Comparison of ENCODE assay signal across 16 mouse cellular contexts in genomic region chr1:160013042-160013441, GRCm38 (mm10).
"Had no signal": no experiment of that assay in that cellular context is flagged by ENCODE, and none has a peak within 500 bp of the region (broad histone marks: within the 10 kb centered on the region; RNA-seq: fewer than 3 reads in every experiment).

No protein-coding gene starts in this region.

- H3K4me1 ChIP-seq: limb, embryonic 15.5 days; liver, embryonic 12.5 days; midbrain, embryonic 12.5 days; neural tube, embryonic 15.5 days had no signal

- H3K27me3 ChIP-seq: limb, embryonic 15.5 days; liver, embryonic 12.5 days; midbrain, embryonic 12.5 days; neural tube, embryonic 15.5 days had no signal

- H3K27ac ChIP-seq: kidney, postnatal 0 days; limb, embryonic 15.5 days; liver, embryonic 12.5 days; midbrain, embryonic 12.5 days; neural tube, embryonic 15.5 days had no signal

- H3K9ac ChIP-seq: limb, embryonic 15.5 days; liver, embryonic 12.5 days; lung, embryonic 14.5 days; midbrain, embryonic 12.5 days; neural tube, embryonic 15.5 days had no signal

- DNase-seq: kidney, adult 11 months; kidney, adult 9 months; kidney, postnatal 36 days; layer of hippocampus, adult 9-11 months; layer of hippocampus, postnatal 36 days; lung, embryonic 14.5 days; lung, postnatal 36 days; thymus, adult 2 months; thymus, postnatal 25 days had no signal

- H3K4me2 ChIP-seq: limb, embryonic 15.5 days; liver, embryonic 12.5 days; lung, embryonic 14.5 days; midbrain, embryonic 12.5 days; neural tube, embryonic 15.5 days had no signal

- H3K4me3 ChIP-seq: limb, embryonic 15.5 days; liver, embryonic 12.5 days; midbrain, embryonic 12.5 days; myocyte; neural tube, embryonic 15.5 days had no signal

- H3K36me3 ChIP-seq: limb, embryonic 15.5 days; liver, embryonic 12.5 days; midbrain, embryonic 12.5 days; neural tube, embryonic 15.5 days had no signal

- ATAC-seq: liver, embryonic 12.5 days; midbrain, embryonic 16.5 days had no signal

- H3K9me3 ChIP-seq: limb, embryonic 15.5 days; liver, embryonic 12.5 days; midbrain, embryonic 12.5 days; neural tube, embryonic 15.5 days had no signal
